Mouse (Mus musculus): ENCODE measurements around the gene Tceal3.
"Not testable (repeated sequence)": the region's sequence is repeated elsewhere in the genome, so short reads cannot be mapped to it uniquely, and the experiment has no call there.

DNA sequence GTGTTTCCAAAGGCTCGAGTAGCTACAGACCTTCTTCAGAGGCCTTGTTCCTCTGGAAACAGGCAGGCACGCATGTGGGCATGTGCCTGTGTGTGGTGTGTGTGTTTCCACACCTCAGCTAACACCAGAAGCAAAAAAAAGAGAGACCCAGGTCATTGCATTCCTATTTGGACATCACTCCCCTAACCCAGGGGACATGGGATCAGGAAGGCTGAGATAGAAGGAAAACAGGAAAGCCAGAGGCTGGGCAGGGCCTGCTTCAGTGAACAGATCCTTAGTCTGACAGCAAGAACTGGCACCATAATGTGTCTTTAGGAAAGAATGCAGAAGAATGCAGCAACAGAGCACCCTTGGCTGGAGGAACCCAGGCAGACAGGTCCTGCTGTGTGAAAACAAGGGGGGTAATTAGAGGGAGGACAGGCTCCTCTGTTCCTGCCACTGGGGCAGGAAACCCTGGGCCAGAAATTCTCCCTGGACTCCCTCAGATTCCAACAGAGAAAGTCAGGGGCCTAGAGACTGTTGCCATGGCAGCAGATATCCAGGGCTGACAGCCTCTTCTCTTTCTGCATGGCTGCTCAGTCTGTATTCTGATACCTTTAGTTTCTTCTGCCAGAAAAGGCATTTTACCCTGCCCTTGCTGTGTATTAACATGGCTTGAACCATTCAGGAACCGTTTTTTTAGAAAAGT is 101.1 kb downstream of the Tceal3 start:
- not testable (repeated sequence) for TF ChIP-seq CTCF (conservative IDR thresholded peaks at IDR 0.05; ENCODE audit: insufficient read depth, insufficient read length, low read depth, low read length); POLR2A (IDR thresholded peaks at IDR 0.05; ENCODE audit: low read depth, low read length)

All from kidney, adult 2 months (tissue).